Mouse (Mus musculus) testis, adult 2 months (tissue): ENCODE data around the gene Rnase2b. TPM values are rescaled to one million over a fixed set of nuclear protein-coding genes. Genes with fewer than 3 reads are reported as not detected.
"Not testable (repeated sequence)": the region's sequence is repeated elsewhere in the genome, so short reads cannot be mapped to it uniquely, and the experiment has no call there.

Experiments used
- H3K27ac ChIP-seq: fragments of 200-500 bp; 2 replicates; pipeline ENCODE4 v1.5.1; 2012; ENCODE audit warnings: low read depth, low read length; ENCODE audit not compliant: control insufficient read depth, insufficient read depth
- H3K27me3 ChIP-seq: fragments of 200-500 bp; 2 replicates; pipeline ENCODE4 v1.6.1; 2012; ENCODE audit warnings: mild to moderate bottlenecking, low read length, moderate library complexity; ENCODE audit not compliant: control insufficient read depth, insufficient read depth
- H3K36me3 ChIP-seq: fragments of 200-500 bp; 2 replicates; pipeline ENCODE4 v1.6.1; 2012; ENCODE audit warnings: mild to moderate bottlenecking, low read length; ENCODE audit not compliant: control insufficient read depth, insufficient read depth
- H3K4me1 ChIP-seq: fragments of 200-500 bp; 2 replicates; pipeline ENCODE4 v1.6.1; 2012; ENCODE audit warnings: low read length; ENCODE audit not compliant: control insufficient read depth, insufficient read depth
- H3K4me3 ChIP-seq: fragments of 200-500 bp; 2 replicates; pipeline ENCODE4 v1.5.1; 2012; ENCODE audit warnings: low read depth, mild to moderate bottlenecking, low read length, moderate library complexity, mixed read lengths; ENCODE audit not compliant: control insufficient read depth
- CTCF ChIP-seq: fragments of 200-500 bp; IDR thresholded peaks from 2 replicates; pipeline ENCODE4 v1.5.1; 2012; ENCODE audit warnings: low read depth, mild to moderate bottlenecking, inconsistent platforms, low read length, moderate library complexity; ENCODE audit not compliant: control insufficient read depth, insufficient read depth, insufficient replicate concordance
- POLR2A ChIP-seq: fragments of 200-500 bp; IDR thresholded peaks from 2 replicates; pipeline ENCODE4 v1.6.1; 2012; ENCODE audit warnings: low read depth, mild to moderate bottlenecking, inconsistent platforms, low read length, moderate library complexity; ENCODE audit not compliant: control insufficient read depth
- polyA plus RNA-seq: library from polyadenylated mRNA; depleted of rRNA; stranded (reverse); fragments of >200 nt; gene quantifications from 2 replicates; pipeline ENCODE4 v1.2.3, GENCODE M21; 2012; rRNA removed

The Rnase2b gene
- polyA plus RNA-seq, 1 experiment, result not detected

DNA sequence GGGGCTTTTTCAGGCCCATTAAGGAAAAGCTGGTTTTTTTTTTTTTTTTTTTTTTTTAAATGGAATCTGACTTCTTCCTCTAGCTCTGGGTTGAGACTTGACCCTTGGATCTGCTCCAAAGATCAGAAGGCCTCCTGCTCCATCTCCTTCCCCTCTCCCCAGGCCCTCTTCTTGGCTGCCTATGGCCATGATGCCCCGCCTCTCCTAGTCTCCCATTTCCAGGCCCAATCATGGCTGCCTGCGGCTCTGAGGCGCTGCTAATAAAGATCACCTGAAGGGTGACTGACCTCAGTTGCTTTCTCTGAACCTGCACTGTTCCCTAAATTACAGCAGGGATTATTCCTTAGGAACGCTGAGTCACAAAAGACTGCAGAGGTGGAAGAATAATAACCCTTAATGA, 11.8 kb downstream of the Rnase2b start:
- TF ChIP-seq CTCF, result no peak
- no peak for TF ChIP-seq POLR2A
- Histone ChIP-seq H3K27ac (no peak overlapping the region), H3K4me3 (no peak overlapping the region), H3K36me3 (no peaks in the 10 kb centered on the region), H3K4me1 (no peaks in the 10 kb centered on the region; the same call in 1 of the 2 replicates), H3K27me3 (no peaks in the 10 kb centered on the region)

DNA sequence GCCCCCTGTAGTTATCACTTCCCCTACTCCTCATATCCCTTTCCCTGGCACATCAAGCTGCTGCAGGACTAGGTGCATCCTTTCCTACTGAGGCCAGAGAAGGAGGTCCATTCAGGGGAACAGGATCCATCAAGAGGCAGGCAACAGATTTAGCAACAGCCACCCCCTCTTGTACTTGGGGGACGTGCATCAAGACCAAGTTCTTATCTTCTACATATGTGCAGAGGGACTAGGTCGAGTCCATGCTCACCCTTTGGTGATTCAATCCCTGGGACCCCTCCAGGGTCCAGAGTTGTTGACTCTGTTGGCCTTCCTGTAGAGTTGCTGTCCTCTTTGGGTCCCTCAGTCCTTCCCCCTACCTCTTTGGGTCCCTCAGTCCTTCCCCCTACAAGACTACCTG, 19.0 kb downstream of the Rnase2b start:
- H3K27me3 ChIP-seq, H3K4me3 ChIP-seq, H3K36me3 ChIP-seq, H3K27ac ChIP-seq, H3K4me1 ChIP-seq: not testable (repeated sequence)

DNA sequence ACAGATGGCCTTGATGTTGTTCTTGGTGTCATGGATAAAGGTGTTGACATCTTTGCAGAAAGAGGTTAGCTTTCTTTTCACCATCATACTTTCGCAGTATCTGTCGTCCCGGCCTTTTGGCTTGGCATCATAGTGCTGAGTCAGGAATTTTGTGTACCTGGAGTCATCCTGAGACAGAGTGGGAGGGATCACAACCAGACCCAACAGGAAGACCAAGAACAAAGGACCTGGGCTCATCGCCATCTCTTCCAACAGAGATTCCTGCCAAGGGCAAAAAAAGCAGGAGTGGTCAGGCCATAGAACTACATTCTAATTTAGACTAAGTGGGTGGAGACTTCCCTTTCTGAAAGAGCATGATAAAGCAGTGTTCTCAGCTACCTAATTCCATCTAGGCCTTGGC, 33.6 kb downstream of the Rnase2b start:
- Histone ChIP-seq H3K27ac (no peak overlapping the region), H3K36me3 (no peaks in the 10 kb centered on the region), H3K27me3 (no peaks in the 10 kb centered on the region), H3K4me3 (no peak overlapping the region), H3K4me1 (no peaks in the 10 kb centered on the region)
- TF ChIP-seq POLR2A (no peak), CTCF (no peak)

DNA sequence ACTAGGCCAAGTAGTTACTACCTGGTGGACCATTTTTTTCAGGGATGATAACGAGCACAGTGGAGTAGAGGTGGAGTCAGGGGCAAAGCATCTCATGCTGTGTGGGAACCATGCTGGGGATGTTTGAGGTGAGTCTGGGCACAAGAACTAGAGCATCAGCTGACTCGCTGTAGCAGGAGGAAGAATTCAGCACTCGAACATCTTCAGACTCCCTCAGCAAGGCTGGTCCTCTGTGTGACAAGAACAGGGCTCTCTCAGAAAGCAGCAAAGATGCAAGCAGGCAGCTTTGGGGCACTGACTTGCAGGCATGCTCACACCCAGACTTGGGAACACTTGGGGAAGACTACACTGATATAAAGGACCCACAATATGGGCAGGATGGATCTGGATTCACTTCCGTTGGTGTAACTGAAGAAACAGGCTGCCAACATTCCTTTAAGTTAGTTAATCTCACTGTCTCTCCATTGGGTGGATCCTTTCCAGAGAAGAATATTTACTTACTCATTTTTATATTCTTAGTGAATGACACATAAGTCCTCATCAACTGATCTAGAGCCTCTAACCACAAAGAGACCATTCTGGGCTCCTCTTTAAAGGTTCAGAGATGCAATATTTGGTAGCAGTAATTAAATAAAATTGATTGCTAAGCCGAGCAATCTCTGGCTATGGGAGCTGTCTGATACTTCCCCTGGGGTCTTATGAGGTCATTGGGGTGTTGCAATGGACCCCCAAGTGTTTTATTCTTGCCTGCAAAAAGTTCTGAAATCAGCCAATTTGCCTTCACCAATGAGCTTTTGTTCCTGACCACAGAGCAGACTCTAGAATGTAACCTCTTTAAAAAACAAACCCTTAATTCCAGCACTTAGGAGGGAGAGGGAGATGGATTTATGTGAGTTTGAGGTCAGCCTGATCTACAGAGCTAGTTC, 37.3 kb downstream of the Rnase2b start, which contains the start of gene Ang2:
Gene Ang2, minus strand, starts transcription at position 51 of the 926 bp plus-strand sequence.
- Histone ChIP-seq H3K36me3 (no peaks in the 10 kb centered on the region), H3K4me3 (no peak within 1 kb of the TSS), H3K4me1 (no peaks in the 10 kb centered on the region), H3K27me3 (no peaks in the 10 kb centered on the region), H3K27ac (no peak within 1 kb of the TSS)
- no peak for TF ChIP-seq CTCF
- TF ChIP-seq POLR2A, result no peak

DNA sequence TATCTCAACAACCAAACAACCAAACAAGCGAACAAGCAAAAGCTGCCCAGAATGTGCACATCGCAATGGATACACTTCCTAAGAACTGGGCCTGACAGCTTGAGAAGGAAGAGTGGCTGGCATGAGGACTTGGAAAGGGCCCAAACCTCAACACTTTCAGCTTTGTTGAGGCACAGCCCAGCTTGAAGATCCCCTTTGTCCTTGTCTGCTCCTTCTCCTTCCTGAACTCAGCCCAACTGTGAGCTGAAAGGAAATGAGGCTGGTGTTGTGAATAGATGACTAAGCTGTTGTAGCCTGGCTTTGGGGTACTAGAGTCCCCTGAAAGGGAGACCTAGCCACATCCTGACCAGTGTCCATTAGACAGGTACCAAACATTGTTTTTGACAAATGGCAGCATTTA, 38.0 kb downstream of the Rnase2b start:
- TF ChIP-seq POLR2A, result no peak
- TF ChIP-seq CTCF, result no peak
- no peak overlapping the region for H3K27ac ChIP-seq
- no peaks in the 10 kb centered on the region for H3K4me1 ChIP-seq
- no peak overlapping the region for H3K4me3 ChIP-seq
- no peaks in the 10 kb centered on the region for H3K36me3 ChIP-seq
- no peaks in the 10 kb centered on the region for H3K27me3 ChIP-seq

DNA sequence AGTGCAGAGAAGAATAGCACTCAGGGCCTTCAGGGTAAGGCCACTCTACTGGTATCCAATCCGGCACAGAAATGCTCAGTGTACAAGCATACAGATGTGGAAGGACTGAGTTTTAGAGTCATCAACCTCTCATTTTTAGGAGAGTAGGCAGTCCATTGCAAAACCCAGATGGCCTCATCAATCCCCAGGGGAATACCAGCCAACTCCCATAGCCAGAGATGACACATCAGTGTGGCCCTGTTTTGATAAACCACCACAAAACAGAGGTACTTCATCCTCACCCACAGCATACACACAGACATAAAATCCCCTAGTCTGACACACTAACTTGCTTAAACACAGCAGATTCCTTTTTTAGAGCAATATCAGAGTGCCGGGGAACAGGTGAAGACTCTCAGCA, 38.4 kb downstream of the Rnase2b start:
- Histone ChIP-seq H3K27me3 (no peaks in the 10 kb centered on the region), H3K36me3 (no peaks in the 10 kb centered on the region), H3K27ac (no peak overlapping the region), H3K4me3 (no peak overlapping the region), H3K4me1 (no peaks in the 10 kb centered on the region)
- TF ChIP-seq POLR2A (no peak), CTCF (no peak)

DNA sequence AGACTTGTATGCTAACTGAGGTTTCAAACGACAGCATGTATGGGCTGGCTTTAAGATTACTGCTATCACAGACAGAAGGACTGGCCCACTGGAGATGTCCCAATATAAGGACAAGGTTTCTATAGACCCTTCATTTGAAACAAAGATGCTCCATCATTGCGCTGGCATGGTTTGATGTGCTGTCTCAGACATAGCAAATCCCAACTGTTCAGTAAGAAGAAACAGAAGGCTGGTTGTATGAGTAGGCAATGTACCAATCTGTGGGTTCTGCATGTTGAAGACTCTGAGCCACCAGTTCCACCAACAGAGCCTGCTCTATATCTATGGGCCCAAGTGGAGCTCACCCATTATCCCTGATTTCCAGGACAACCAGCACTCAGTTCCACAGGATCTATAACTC, 41.1 kb downstream of the Rnase2b start, which contains the start of gene Ear14:
Gene Ear14, plus strand, starts transcription at position 277 of the 400 bp plus-strand sequence.
- H3K4me1 ChIP-seq, result no peaks in the 10 kb centered on the region

More for the DNA sequence above, 41.1 kb downstream of the Rnase2b start, which contains the start of gene Ear14:
- Histone ChIP-seq H3K36me3 (no peaks in the 10 kb centered on the region), H3K4me3 (no peak within 1 kb of the TSS), H3K27ac (no peak within 1 kb of the TSS), H3K27me3 (no peaks in the 10 kb centered on the region)
- TF ChIP-seq CTCF, result no peak
- TF ChIP-seq POLR2A, result no peak

Other genes starting within 250 kb of the Rnase2b start
- gene Osgep, start 237.4 kb upstream of the Rnase2b start, polyA plus RNA-seq, result 52.9 and 58.1 TPM in 2 replicates
- 31.1 and 33.9 TPM in 2 replicates for gene Apex1, start 237.3 kb upstream of the Rnase2b start, polyA plus RNA-seq
- 35.1 and 48.1 TPM in 2 replicates for gene Pip4p1, start 231.4 kb upstream of the Rnase2b start, polyA plus RNA-seq
- 5.6 and 5.8 TPM in 2 replicates for gene Pnp, start 231.2 kb upstream of the Rnase2b start, polyA plus RNA-seq
- gene Gm49342, start 217.7 kb upstream of the Rnase2b start, polyA plus RNA-seq, result 4.8 and 5.5 TPM in 2 replicates
- 22.3 and 22.9 TPM in 2 replicates for gene Pnp2, start 206.3 kb upstream of the Rnase2b start, polyA plus RNA-seq
- gene Rnase10, start 154.5 kb upstream of the Rnase2b start, polyA plus RNA-seq, result 2.7 and 3.7 TPM in 2 replicates
- 1.0 TPM in 1 of 2 replicates, not detected in the other for gene Rnase9, start 120.4 kb upstream of the Rnase2b start, polyA plus RNA-seq
- 0.22 and 0.49 TPM in 2 replicates for gene Rnase11, start 112.1 kb upstream of the Rnase2b start, polyA plus RNA-seq
- 17.3 TPM in 1 of 2 replicates, not detected in the other for gene Rnase12, start 104.6 kb upstream of the Rnase2b start, polyA plus RNA-seq
- gene Olfr750, start 87.8 kb upstream of the Rnase2b start, polyA plus RNA-seq, result 0.54 and 0.77 TPM in 2 replicates
- gene Rnase4, start 71.2 kb upstream of the Rnase2b start, polyA plus RNA-seq, result 8.8 and 11.5 TPM in 2 replicates
- 0.89 and 1.5 TPM in 2 replicates for gene Ang, start 71.1 kb upstream of the Rnase2b start, polyA plus RNA-seq
- 10.3 TPM in 1 of 2 replicates, not detected in the other for gene Eddm3b, start 47.8 kb upstream of the Rnase2b start, polyA plus RNA-seq
- gene Rnase6, start 38.4 kb upstream of the Rnase2b start, polyA plus RNA-seq, result 0.63 and 0.93 TPM in 2 replicates
- gene Rnase1, start 15.5 kb upstream of the Rnase2b start, polyA plus RNA-seq, result 0.56 and 0.84 TPM in 2 replicates
- gene Ang2, start 36.9 kb downstream of the Rnase2b start, polyA plus RNA-seq, result not detected in 2 replicates
- gene Ear14, start 41.1 kb downstream of the Rnase2b start, polyA plus RNA-seq, result not detected in 2 replicates
- 0.17 TPM in 1 of 2 replicates, not detected in the other for gene Rnase2a, start 93.9 kb downstream of the Rnase2b start, polyA plus RNA-seq
- gene Gm7247, start 199.5 kb downstream of the Rnase2b start, polyA plus RNA-seq, result not detected in 2 replicates
- gene Vmn2r88, start 248.6 kb downstream of the Rnase2b start, polyA plus RNA-seq, result 0.51 TPM in 2 replicates